Mouse (Mus musculus) midbrain, embryonic 11.5 days (tissue): ENCODE measurements around the gene Themis3. TPM values are rescaled to one million over a fixed set of nuclear protein-coding genes. Genes with fewer than 3 reads are reported as not detected.
"Not testable (repeated sequence)": the region's sequence is repeated elsewhere in the genome, so short reads cannot be mapped to it uniquely, and the experiment has no call there.

Source experiments
- ATAC-seq: fragments of 200-750 bp; cut with Nextera tagmentation; 2 replicates; pipeline ENCODE4 v1.8.0; 2017; ENCODE audit warnings: moderate TSS enrichment, moderate library complexity; ENCODE audit not compliant: low FRiP score
- DNase-seq: peaks from one replicate; pipeline ENCODE4 v3.0.0; 2015; ENCODE audit warnings: low spot score; ENCODE audit errors: missing footprints
- H3K27ac ChIP-seq: fragments of 300-500 bp; sonication (generic); 2 replicates; pipeline ENCODE4 v1.5.1; 2014; ENCODE audit warnings: low read depth, low read length
- H3K27me3 ChIP-seq: fragments of 300-500 bp; sonication (generic); 2 replicates; pipeline ENCODE4 v1.6.1; 2014; ENCODE audit warnings: mild to moderate bottlenecking, low read length, moderate library complexity, mixed read lengths; ENCODE audit not compliant: control insufficient read depth, insufficient read depth
- H3K36me3 ChIP-seq: fragments of 300-500 bp; sonication (generic); 2 replicates; pipeline ENCODE4 v1.6.1; 2014; ENCODE audit warnings: mild to moderate bottlenecking, low read length, moderate library complexity, mixed read lengths; ENCODE audit not compliant: control insufficient read depth, insufficient read depth
- H3K4me1 ChIP-seq: fragments of 300-500 bp; sonication (generic); 2 replicates; pipeline ENCODE4 v1.6.1; 2014; ENCODE audit warnings: low read length; ENCODE audit not compliant: control insufficient read depth, insufficient read depth
- H3K4me2 ChIP-seq: fragments of 300-500 bp; sonication (generic); 2 replicates; pipeline ENCODE4 v1.6.1; 2014; ENCODE audit warnings: mild to moderate bottlenecking, moderate library complexity
- H3K4me3 ChIP-seq: fragments of 300-500 bp; sonication (generic); 2 replicates; pipeline ENCODE4 v1.5.1; 2014; ENCODE audit warnings: low read depth, low read length
- H3K9ac ChIP-seq: fragments of 300-500 bp; sonication (generic); 2 replicates; pipeline ENCODE4 v1.6.1; 2014; ENCODE audit warnings: low read length
- H3K9me3 ChIP-seq: fragments of 300-500 bp; sonication (generic); 2 replicates; pipeline ENCODE4 v1.6.1; 2016; ENCODE audit warnings: low read length; ENCODE audit not compliant: control insufficient read depth
- WGBS: fragments of 180-500 bp; shearing (Covaris S2); extraction: QIAGEN DNeasy Blood & Tissue Kit; methylation state at CpG from one replicate; pipeline ENCODE4 v1.1.7; 2014; 5-methylcytosine and 5-hydroxymethylcytosine counted together
- polyA plus RNA-seq: library from polyadenylated mRNA; unstranded; fragments of >200 nt; fragmentation: Nextera tagmentation; extraction: Ambion mirVana; gene quantifications from 2 replicates; pipeline ENCODE4 v1.2.1, GENCODE M21; 2014

Gene Themis3
- polyA plus RNA-seq, 1 experiment from 2014 or later, result not detected

- WGBS, result 79% methylated on average over 7 of the region's 7 CpGs
- peak; percentile 80 for DNase-seq
- Histone ChIP-seq H3K36me3 (no peaks in the 10 kb centered on the region), H3K4me2 (no peak overlapping the region), H3K4me1 (no peaks in the 10 kb centered on the region), H3K27ac (no peak overlapping the region), H3K27me3 (no peaks in the 10 kb centered on the region), H3K9me3 (no peaks in the 10 kb centered on the region), H3K4me3 (no peak overlapping the region), H3K9ac (no peak overlapping the region)
- no peak for ATAC-seq
Measured at GRCm38 (mm10) chr17:66564213-66564612, 30.2 kb downstream of the Themis3 start.

GRCm38 (mm10) chr17:66563551-66563950, 30.9 kb downstream of the Themis3 start:
- H3K9ac ChIP-seq, result no peak overlapping the region
- no peaks in the 10 kb centered on the region for H3K27me3 ChIP-seq
- no peaks in the 10 kb centered on the region for H3K4me1 ChIP-seq
- ATAC-seq, result no peak
- DNase-seq, result no peak
- no peaks in the 10 kb centered on the region for H3K9me3 ChIP-seq
- no peak overlapping the region for H3K4me2 ChIP-seq
- H3K27ac ChIP-seq, result no peak overlapping the region
- no peaks in the 10 kb centered on the region for H3K36me3 ChIP-seq
- 86% methylated on average over 1 of the region's 1 CpGs for WGBS
- H3K4me3 ChIP-seq, result no peak overlapping the region

GRCm38 (mm10) chr17:66561380-66561779, 33.0 kb downstream of the Themis3 start:
- DNase-seq (no peak), ATAC-seq (no peak)
- Histone ChIP-seq H3K9ac (no peak overlapping the region), H3K4me1 (no peaks in the 10 kb centered on the region), H3K27ac (no peak overlapping the region), H3K27me3 (no peaks in the 10 kb centered on the region), H3K4me3 (no peak overlapping the region), H3K9me3 (no peaks in the 10 kb centered on the region), H3K4me2 (no peak overlapping the region), H3K36me3 (no peaks in the 10 kb centered on the region)
- 84% methylated on average over 2 of the region's 2 CpGs for WGBS

- Histone ChIP-seq H3K4me1 (no peaks in the 10 kb centered on the region), H3K4me2 (no peak overlapping the region), H3K9ac (no peak overlapping the region), H3K27me3 (no peaks in the 10 kb centered on the region), H3K36me3 (no peaks in the 10 kb centered on the region), H3K27ac (no peak overlapping the region), H3K4me3 (no peak overlapping the region), H3K9me3 (no peaks in the 10 kb centered on the region)
- no peak for DNase-seq
- 93% methylated on average over 17 of the region's 17 CpGs for WGBS
- no peak for ATAC-seq
Measured at GRCm38 (mm10) chr17:66558404-66559317, 35.8 kb downstream of the Themis3 start.

- no peak overlapping the region for H3K4me3 ChIP-seq
- H3K4me2 ChIP-seq, result no peak overlapping the region
- H3K27me3 ChIP-seq, result no peaks in the 10 kb centered on the region
- DNase-seq, result no peak
- WGBS, result 76% methylated on average over 4 of the region's 4 CpGs
- no peaks in the 10 kb centered on the region for H3K36me3 ChIP-seq
- ATAC-seq, result no peak
- H3K9me3 ChIP-seq, result no peaks in the 10 kb centered on the region
- no peak overlapping the region for H3K9ac ChIP-seq
- no peaks in the 10 kb centered on the region for H3K4me1 ChIP-seq
- H3K27ac ChIP-seq, result no peak overlapping the region
Measured at GRCm38 (mm10) chr17:66552690-66553089, 41.7 kb downstream of the Themis3 start.

- H3K36me3 ChIP-seq, result no peaks in the 10 kb centered on the region
- 89% methylated on average over 5 of the region's 5 CpGs for WGBS
- no peaks in the 10 kb centered on the region for H3K4me1 ChIP-seq
- H3K4me3 ChIP-seq, result no peak overlapping the region
- no peak overlapping the region for H3K4me2 ChIP-seq
- no peaks in the 10 kb centered on the region for H3K27me3 ChIP-seq
- ATAC-seq (no peak), DNase-seq (no peak)
- no peaks in the 10 kb centered on the region for H3K9me3 ChIP-seq
- H3K9ac ChIP-seq, result no peak overlapping the region
- H3K27ac ChIP-seq, result no peak overlapping the region
Measured at GRCm38 (mm10) chr17:66550486-66550885, 43.9 kb downstream of the Themis3 start.

GRCm38 (mm10) chr17:66532285-66532684, 62.1 kb downstream of the Themis3 start:
- Histone ChIP-seq H3K4me2 (no peak overlapping the region), H3K27ac (no peak overlapping the region), H3K36me3 (no peaks in the 10 kb centered on the region), H3K4me3 (no peak overlapping the region), H3K9ac (no peak overlapping the region), H3K9me3 (peaks cover 5% of the 10 kb centered on the region), H3K4me1 (no peaks in the 10 kb centered on the region), H3K27me3 (no peaks in the 10 kb centered on the region)
- ATAC-seq, result no peak
- no peak for DNase-seq
- 86% methylated on average over 1 of the region's 1 CpGs for WGBS

GRCm38 (mm10) chr17:66523396-66523795, 71.0 kb downstream of the Themis3 start:
- no peak overlapping the region for H3K27ac ChIP-seq
- no peaks in the 10 kb centered on the region for H3K9me3 ChIP-seq
- no peak for ATAC-seq
- H3K4me3 ChIP-seq, result no peak overlapping the region
- no peak overlapping the region for H3K9ac ChIP-seq
- H3K4me1 ChIP-seq, result peaks cover 4% of the 10 kb centered on the region
- no peaks in the 10 kb centered on the region for H3K36me3 ChIP-seq
- no peaks in the 10 kb centered on the region for H3K27me3 ChIP-seq
- WGBS, result 81% methylated on average over 5 of the region's 5 CpGs
- no peak overlapping the region for H3K4me2 ChIP-seq
- peak; percentile 41 for DNase-seq

GRCm38 (mm10) chr17:66522631-66523030, 71.8 kb downstream of the Themis3 start:
- not testable (repeated sequence) for H3K9ac ChIP-seq, H3K36me3 ChIP-seq, H3K27me3 ChIP-seq, H3K27ac ChIP-seq, H3K4me1 ChIP-seq, H3K9me3 ChIP-seq, H3K4me3 ChIP-seq, H3K4me2 ChIP-seq, ATAC-seq
- peak; percentile 2 for DNase-seq
- 97% methylated on average over 1 of the region's 1 CpGs for WGBS
